Mouse (Mus musculus): ENCODE results near the gene Scn4b.

- TF ChIP-seq POLR2A (IDR thresholded peaks at IDR 0.05; ENCODE audit: low read depth, low read length) (no peak), CTCF (IDR thresholded peaks at IDR 0.05; ENCODE audit: borderline replicate concordance, insufficient read depth, low read length) (no peak)
Measured at GRCm38 (mm10) chr9:45145533-45146266, 7.5 kb downstream of the Scn4b start.
